ENCODE assay signal across 8 mouse cellular contexts in the genomic region with DNA sequence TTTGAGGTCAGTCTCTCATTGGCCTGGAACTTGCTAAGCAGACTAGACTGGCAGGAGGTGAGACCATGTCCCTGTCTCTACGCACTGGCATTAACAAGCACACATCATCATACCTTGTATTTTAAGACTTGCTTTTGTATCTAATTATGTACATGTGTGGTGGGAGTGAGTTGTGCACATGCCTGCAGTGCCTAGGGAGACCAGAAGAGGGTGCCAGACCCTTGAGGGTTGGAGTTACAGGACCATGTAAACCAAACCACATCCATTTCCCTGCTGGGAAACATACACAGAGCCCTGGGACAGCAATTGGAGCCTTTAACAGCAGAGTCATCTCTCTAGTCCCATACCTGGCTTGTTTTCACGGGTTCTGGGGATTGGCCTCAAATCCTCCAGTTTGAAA. TPM values are rescaled to one million over a fixed set of nuclear protein-coding genes. Genes with fewer than 3 reads are reported as not detected.
A peak's percentile ranks its signal among the peaks of the same experiment; 100 is the strongest.
DNase-seq lines count a peak whose midpoint lies in the region; ATAC-seq and TF ChIP-seq lines count a peak whose summit lies in the region.

No protein-coding gene starts in this region.

- no peak overlapping the region for H3K4me2 ChIP-seq in lung, embryonic 14.5 days

- H3K9ac ChIP-seq in heart, adult 2 months (ENCODE audit: low read depth, low read length) = no peak overlapping the region
- no peak overlapping the region for H3K9ac ChIP-seq in lung, embryonic 14.5 days

- peak; percentile 52 for TF ChIP-seq CTCF in heart, adult 2 months (IDR thresholded peaks at IDR 0.05)
- TF ChIP-seq CTCF in lung, embryonic 14.5 days (IDR thresholded peaks at IDR 0.05; ENCODE audit: low read depth) = peak; percentile 61

- no peaks in the 10 kb centered on the region for H3K79me2 ChIP-seq in heart, adult 2 months (replicated peaks; ENCODE audit: control insufficient read depth, insufficient read depth, low read length)

- no peak for TF ChIP-seq EP300 in heart, adult 2 months (IDR thresholded peaks at IDR 0.05; ENCODE audit: insufficient read depth, low read depth, low read length)

- no peak overlapping the region for H3K27ac ChIP-seq in heart, adult 2 months
- no peak overlapping the region for H3K27ac ChIP-seq in lung, embryonic 14.5 days (ENCODE audit: low read depth)

- ATAC-seq in lung, embryonic 14.5 days (ENCODE audit: insufficient read depth) = no peak

- no peaks in the 10 kb centered on the region; the same call in 1 of the 2 replicates for H3K4me1 ChIP-seq in heart, adult 2 months (ENCODE audit: control insufficient read depth, insufficient read depth, low read length)
- no peaks in the 10 kb centered on the region for H3K4me1 ChIP-seq in lung, embryonic 14.5 days (ENCODE audit: insufficient read depth)

- no peaks in the 10 kb centered on the region for H3K27me3 ChIP-seq in heart, adult 2 months (ENCODE audit: control insufficient read depth, insufficient read depth, low read length)
- H3K27me3 ChIP-seq in lung, embryonic 14.5 days (ENCODE audit: insufficient read depth, low read length) = no peaks in the 10 kb centered on the region
- no peaks in the 10 kb centered on the region for H3K27me3 ChIP-seq in splenic B cell, adult 2 months (ENCODE audit: control insufficient read depth, insufficient read depth, low read length, poor library complexity, severe bottlenecking)

- WGBS in heart, adult 2 months = 70% methylated on average over 2 of the region's 2 CpGs
- 47% methylated on average over 2 of the region's 2 CpGs for WGBS in lung, embryonic 14.5 days

- no peak for TF ChIP-seq POLR2A in heart, adult 2 months (IDR thresholded peaks at IDR 0.05; ENCODE audit: insufficient read depth, low read depth, low read length)

- no peaks in the 10 kb centered on the region for H3K36me3 ChIP-seq in heart, adult 2 months (ENCODE audit: control insufficient read depth, insufficient read depth, low read length)
- H3K36me3 ChIP-seq in lung, embryonic 14.5 days (ENCODE audit: insufficient read depth) = no peaks in the 10 kb centered on the region
- no peaks in the 10 kb centered on the region for H3K36me3 ChIP-seq in splenic B cell, adult 2 months (ENCODE audit: control insufficient read depth, insufficient read depth, low read length, poor library complexity, severe bottlenecking)

- DNase-seq in heart, adult 2 months = peak in 1 of 2 experiments; percentile 31
- no peak for DNase-seq in heart, adult 11 months
- no peak for DNase-seq in lung, embryonic 14.5 days
- DNase-seq in lung, postnatal 25 days (ENCODE audit: low spot score) = no peak
- peak; percentile 34 for DNase-seq in NIH3T3 (ENCODE audit: low read depth)
- DNase-seq in splenic B cell, adult 2 months (ENCODE audit: low read depth, low spot score) = peak; percentile 8
- DNase-seq in ovary, postnatal 10 days (ENCODE audit: low spot score) = no peak
- DNase-seq in layer of hippocampus, adult 18-20 months (ENCODE audit: low spot score in 2 of 2) = no peak

- no peak overlapping the region for H3K4me3 ChIP-seq in heart, adult 2 months
- no peak overlapping the region for H3K4me3 ChIP-seq in lung, embryonic 14.5 days (ENCODE audit: low read depth, low read length)

- intact Hi-C loops in heart, adult 2 months (cut with DNase I) = no loop called here

- H3K9me3 ChIP-seq in lung, embryonic 14.5 days (ENCODE audit: low read depth, low read length) = no peaks in the 10 kb centered on the region

RNA-seq across cellular contexts. Expression of gene Lrrc49, which starts 6.0 kb away (rescaled TPM):
- total RNA-seq in heart, adult 2 months (2021) = 1 to 10 TPM; 3.7 TPM
- polyA plus RNA-seq in heart, adult 2 months (2012; rRNA removed) = 2.1 and 4.7 TPM in 2 replicates
- polyA plus RNA-seq in lung, embryonic 14.5 days (2014; fragmentation: Nextera tagmentation; extraction: Ambion mirVana) = 21.1 and 21.9 TPM in 2 replicates
- total RNA-seq in layer of hippocampus, adult 18-20 months (2021) = 10 to 100 TPM; 59.4 to 61.0 TPM

RNA-seq across cellular contexts. Expression of gene Larp6, which starts 18.8 kb away (rescaled TPM):
- total RNA-seq in heart, adult 2 months (2021) = 1 to 10 TPM; 1.7 to 1.9 TPM
- polyA plus RNA-seq in heart, adult 2 months (2012; rRNA removed) = 0.94 and 1.5 TPM in 2 replicates
- 1.3 and 1.8 TPM in 2 replicates for polyA plus RNA-seq in lung, embryonic 14.5 days (2014; fragmentation: Nextera tagmentation; extraction: Ambion mirVana)
- 10 to 100 TPM; 37.3 to 43.1 TPM for total RNA-seq in layer of hippocampus, adult 18-20 months (2021)

Comparison
In these comparisons a context has a peak if more than half of its experiments do, and no peak if none do; other contexts are left out.
1. DNase-seq: peak in NIH3T3 (single experiment) and splenic B cell, adult 2 months (single experiment); none in heart, adult 11 months (single experiment), lung, embryonic 14.5 days (single experiment), lung, postnatal 25 days (single experiment), ovary, postnatal 10 days (single experiment) and layer of hippocampus, adult 18-20 months (0 of 2).
2. RNA of gene Lrrc49, which starts 6.0 kb away (total RNA-seq): 59.4 to 61.0 TPM in layer of hippocampus, adult 18-20 months; 3.7 TPM in heart, adult 2 months; every median in the first group is over 10 times any median in the second.
3. RNA of gene Larp6, which starts 18.8 kb away (total RNA-seq): 37.3 to 43.1 TPM in layer of hippocampus, adult 18-20 months; 1.7 to 1.9 TPM in heart, adult 2 months; every median in the first group is over 10 times any median in the second.